Mouse (Mus musculus) CH12.LX (cell line): ENCODE measurements around the gene Ssbp3.

Experiments
- CHD1 ChIP-seq: IDR thresholded peaks from 2 replicates; pipeline ENCODE4 v1.6.1; 2012; ENCODE audit warnings: low read depth, low read length, improper control_type of control experiment, inconsistent platforms
- GABPA ChIP-seq: IDR thresholded peaks from 2 replicates; pipeline ENCODE4 v1.6.1; 2012; ENCODE audit warnings: low read depth, low read length, improper control_type of control experiment, inconsistent platforms; ENCODE audit not compliant: insufficient replicate concordance
- POLR2A ChIP-seq: IDR thresholded peaks from 2 replicates; pipeline ENCODE4 v1.6.1; 2011; ENCODE audit warnings: low read depth, mild to moderate bottlenecking, improper control_type of control experiment, low read length

DNA sequence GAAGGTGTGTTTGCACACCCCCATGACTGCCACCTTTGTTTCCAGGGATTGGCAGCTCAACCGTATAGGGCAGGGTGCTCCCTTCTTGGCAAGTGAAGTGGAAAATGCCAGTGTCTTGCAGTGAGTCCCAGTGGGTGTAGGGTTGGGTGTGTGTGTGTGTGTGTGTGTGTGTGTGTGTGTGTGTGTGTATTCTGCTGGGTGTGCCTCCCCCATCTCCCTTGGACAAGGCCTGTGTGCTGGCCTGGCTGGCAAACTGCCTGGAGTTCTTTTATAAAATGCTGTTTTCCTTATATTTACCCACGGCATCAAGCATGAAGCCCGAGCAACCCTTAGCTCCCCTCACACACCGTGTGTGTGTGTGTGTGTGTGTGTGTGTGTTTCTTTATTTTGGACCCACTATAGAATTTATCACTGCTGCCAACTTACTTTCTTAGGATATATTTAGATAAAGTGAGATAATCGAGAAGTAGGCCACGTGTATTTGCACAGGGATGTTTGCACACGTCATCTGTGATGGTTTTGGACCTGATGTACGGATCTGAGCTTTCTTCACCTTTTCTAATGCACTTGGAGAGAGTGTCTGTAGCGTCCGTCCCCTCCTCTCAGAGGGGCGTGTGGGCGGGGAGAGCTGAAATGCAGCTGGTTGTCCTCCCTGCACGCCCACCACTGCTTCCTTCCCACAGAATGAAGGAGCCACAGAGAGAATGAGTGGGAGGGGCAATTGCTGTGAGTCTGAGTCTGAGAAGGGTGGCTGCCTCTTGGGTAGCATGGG is 86.0 kb downstream of the Ssbp3 start:
- TF ChIP-seq POLR2A (no peak), CHD1 (no peak), GABPA (no peak)
